Mouse (Mus musculus) E14TG2a.4 (cell line): Measurements from ENCODE around the gene Armc9.

Experiments
- CTCF ChIP-seq: conservative IDR thresholded peaks from 2 replicates; pipeline ENCODE4 v1.5.1; 2014; ENCODE audit warnings: low read length
- NANOG ChIP-seq: IDR thresholded peaks from 2 replicates; pipeline ENCODE4 v1.6.1; 2014; ENCODE audit warnings: borderline replicate concordance, low read length, mixed read lengths

- TF ChIP-seq CTCF (no peak), NANOG (no peak)
Observed at GRCm38 (mm10) chr1:86253410-86253809, 98.8 kb downstream of the Armc9 start.
